Mouse (Mus musculus): ENCODE measurements around the gene Cfap58. TPM values are rescaled to one million over a fixed set of nuclear protein-coding genes. Genes with fewer than 3 reads are reported as not detected.

Cfap58 gene
- total RNA-seq, 1 experiment from 2014 or later: not detected

DNA sequence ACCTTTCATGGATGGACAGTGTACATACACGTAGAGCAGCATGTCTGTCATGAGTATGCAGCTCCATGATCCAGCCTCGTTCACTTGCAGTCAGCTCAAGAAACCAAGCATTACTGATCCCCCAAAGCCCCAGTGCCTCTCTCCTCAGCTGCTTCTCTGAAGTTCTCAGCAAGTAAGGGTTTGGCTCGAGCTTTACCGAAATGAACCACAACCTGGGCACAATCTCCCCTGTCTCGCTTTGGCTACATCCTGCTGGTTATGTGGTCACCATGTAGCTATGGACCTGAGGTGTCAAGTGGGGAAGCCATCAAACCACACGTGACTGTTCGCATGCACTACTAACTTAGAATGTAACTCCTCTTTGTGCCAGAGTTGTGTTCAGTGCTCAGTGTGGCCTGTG is 13.5 kb downstream of the Cfap58 start:
- ATAC-seq (replicated peaks; ENCODE audit: insufficient number of reproducible peaks, low FRiP score, low TSS enrichment, poor library complexity, severe bottlenecking): no peak

DNA sequence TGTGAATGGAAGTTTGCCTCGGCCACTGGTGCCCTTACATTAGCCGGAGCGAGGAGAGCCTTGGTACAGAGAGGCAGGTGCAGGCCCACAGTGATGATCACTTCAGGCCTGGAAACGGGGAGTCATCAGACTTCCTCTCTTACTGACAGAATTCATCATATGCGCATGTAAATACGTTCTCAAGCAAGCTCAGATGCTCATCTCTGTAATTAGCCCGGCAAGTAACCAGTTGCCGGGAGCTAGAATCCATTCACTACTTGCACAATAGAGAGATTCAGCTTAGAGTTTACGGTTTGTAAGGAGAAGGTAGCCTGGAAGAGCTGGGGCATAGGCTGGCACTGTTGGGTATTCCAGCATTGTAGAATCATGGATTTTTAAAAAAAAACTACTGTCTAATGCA is 15.7 kb downstream of the Cfap58 start:
- ATAC-seq (replicated peaks; ENCODE audit: insufficient number of reproducible peaks, low FRiP score, low TSS enrichment, poor library complexity, severe bottlenecking): no peak

DNA sequence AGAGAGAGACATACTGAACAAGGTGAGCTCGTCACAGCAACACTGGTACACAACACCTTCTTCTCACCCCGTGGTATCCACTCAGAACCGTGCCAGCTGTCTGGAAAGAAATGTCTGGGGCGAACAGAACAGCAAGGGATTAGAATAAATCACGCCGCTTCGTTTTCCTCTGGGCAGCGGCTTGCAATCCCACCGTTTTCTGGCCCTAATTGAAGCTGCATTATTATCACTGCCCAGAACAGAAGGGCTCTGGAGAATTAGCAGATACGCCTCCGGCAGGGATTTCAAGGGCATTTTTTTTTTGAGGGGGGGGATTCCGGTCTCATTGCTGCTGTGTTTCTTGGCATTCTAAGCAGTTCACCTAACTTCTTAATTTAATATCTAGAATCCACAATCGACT is 20.7 kb downstream of the Cfap58 start:
- no peak for ATAC-seq (replicated peaks; ENCODE audit: insufficient number of reproducible peaks, low FRiP score, low TSS enrichment, poor library complexity, severe bottlenecking)

DNA sequence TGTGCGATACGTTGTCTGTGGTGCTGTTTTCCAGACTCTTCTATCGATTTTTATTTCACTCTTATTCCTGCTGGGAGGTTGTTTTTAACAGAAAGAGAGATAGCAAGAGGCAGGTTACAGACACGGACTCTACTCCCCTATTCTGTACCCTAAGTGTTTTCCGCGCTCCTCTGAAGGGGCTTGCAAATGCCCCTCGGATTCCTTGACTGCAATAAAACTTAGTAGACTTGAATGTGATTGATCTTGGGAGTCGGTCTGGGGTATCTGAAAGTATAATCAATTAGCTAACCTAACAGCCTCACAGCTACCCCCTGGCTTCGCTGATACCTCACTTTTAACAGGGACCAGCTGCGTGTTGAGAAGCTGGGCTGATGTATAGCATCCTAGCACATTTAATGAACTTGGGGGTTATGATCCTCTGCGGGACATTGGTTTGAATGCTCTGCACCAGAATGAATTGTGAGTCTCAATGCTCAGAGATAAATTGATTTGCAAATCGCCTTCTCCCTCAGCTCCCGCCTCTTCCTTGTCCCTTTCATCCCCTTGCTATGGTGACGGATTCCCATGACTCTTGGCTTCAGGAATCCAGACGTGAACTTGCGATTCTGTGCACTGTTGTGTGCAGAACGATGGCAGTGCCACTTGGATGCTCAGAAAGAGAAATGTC is 31.7 kb downstream of the Cfap58 start:
- no peak for ATAC-seq (replicated peaks; ENCODE audit: insufficient number of reproducible peaks, low FRiP score, low TSS enrichment, poor library complexity, severe bottlenecking)

DNA sequence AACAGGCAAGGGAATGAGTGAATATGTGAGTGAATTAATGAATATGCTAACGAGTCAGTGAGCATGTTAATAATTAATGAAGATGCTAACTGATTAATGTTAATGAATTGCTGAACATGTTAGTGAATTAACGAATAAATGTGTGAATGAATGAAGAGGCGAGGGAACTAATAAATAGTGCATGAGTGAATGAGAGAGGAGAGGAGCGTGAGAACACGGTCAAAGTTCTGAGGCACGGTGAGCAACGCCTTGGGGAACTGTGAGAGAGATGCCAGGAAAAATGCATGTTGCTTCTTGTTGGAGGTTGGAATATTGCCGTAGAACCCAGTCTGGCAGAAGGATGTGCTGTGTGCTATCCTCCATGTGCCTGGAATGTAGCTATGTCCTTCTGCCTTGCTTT is 33.6 kb downstream of the Cfap58 start:
- no peak for ATAC-seq (replicated peaks; ENCODE audit: insufficient number of reproducible peaks, low FRiP score, low TSS enrichment, poor library complexity, severe bottlenecking)

DNA sequence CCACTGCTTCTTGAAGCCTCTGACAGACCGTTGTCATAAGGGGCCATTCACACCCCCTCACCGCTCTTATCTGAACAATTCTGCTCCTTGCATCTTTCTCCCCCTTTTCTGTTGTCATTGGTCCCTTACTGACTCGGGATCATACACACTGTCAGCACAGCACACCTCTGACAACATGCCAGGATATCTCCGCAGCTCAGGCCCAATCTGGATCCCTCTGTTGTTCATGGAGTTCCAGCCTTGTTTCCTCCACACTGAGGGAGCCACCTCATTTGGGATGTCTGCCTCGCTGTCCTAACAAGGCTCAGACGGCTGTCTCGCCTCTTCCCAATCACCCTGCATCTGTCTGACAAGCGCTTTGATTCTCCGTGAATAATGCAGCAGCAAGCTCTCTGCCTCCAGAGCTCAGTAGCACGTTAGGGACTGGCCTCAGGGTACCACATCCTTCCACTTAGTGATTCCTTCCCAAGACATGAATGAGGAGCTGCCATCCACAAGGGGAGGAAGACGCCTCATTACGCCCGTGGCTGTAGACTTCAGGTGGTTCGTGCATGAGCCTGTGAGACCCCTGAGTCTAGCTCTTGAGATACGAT is 40.7 kb downstream of the Cfap58 start:
- ATAC-seq (replicated peaks; ENCODE audit: insufficient number of reproducible peaks, low FRiP score, low TSS enrichment, poor library complexity, severe bottlenecking): no peak

DNA sequence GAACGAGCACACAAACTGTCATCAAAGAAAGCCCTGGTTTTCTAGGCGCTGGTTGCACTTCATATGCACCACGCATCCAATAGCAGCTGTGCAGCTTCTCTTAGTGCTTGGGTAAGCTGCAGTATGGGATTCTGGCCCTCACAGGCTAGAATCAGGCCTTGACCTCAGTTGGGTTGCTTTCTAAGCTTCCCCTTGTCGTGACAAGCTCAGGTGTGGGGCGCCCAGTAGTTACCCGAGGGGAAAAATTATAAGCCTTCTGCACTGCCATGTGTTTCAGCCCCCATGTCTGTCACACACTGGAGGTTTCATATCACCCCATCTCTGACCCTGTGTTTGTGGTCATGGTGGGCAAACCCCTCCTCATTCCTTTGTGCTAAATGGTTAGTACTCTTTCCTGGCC is 42.0 kb downstream of the Cfap58 start:
- no peak for ATAC-seq (replicated peaks; ENCODE audit: insufficient number of reproducible peaks, low FRiP score, low TSS enrichment, poor library complexity, severe bottlenecking)

DNA sequence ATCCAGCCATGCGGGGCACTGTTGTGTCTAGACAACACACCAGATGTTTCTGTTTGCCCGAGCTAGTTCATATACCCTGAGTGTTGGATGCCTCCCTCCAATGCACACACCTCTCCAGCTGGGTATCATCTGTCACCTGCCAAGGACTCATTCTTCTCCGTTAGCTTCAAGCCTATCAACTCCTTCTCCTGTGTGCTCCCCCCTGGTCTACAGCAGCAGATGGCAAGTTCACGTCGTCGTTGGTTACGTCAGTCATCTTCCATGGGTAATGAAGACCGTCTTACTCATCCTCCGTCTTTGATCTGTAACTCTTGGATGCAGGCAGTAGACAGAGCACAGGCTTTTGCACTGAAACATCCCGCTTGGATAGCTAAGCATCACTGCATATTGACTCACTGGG is 42.8 kb downstream of the Cfap58 start:
- no peak for ATAC-seq (replicated peaks; ENCODE audit: insufficient number of reproducible peaks, low FRiP score, low TSS enrichment, poor library complexity, severe bottlenecking)

DNA sequence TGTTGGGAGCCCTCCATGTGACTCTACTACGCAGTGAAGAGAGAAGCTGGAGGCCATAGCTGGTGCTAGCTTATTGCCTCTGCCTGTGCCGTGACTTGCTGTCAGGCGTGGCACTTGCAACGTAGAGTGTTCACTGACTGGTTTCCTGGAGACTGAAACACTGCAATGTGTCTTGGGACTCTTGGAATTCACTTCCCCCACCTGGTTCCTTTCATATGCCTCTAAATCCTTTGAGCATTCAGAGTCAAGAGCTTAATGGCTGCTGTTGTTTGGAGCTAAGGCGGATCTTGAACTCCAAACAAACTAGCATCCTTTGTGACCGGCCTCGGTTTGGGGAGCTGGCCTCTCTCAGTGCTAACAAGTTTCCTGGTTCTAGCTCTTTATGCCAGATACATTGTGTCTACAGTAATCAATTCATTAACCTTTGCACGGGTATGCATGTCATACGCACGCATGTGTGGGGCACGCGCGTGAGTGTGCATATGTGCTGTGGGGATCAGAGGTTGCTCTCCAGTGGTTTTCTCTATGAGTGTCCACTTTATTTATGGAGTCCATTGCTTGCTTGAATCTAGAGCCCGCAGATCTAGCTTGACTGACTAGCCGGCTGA is 48.2 kb downstream of the Cfap58 start:
- no peak for ATAC-seq (replicated peaks; ENCODE audit: insufficient number of reproducible peaks, low FRiP score, low TSS enrichment, poor library complexity, severe bottlenecking)

DNA sequence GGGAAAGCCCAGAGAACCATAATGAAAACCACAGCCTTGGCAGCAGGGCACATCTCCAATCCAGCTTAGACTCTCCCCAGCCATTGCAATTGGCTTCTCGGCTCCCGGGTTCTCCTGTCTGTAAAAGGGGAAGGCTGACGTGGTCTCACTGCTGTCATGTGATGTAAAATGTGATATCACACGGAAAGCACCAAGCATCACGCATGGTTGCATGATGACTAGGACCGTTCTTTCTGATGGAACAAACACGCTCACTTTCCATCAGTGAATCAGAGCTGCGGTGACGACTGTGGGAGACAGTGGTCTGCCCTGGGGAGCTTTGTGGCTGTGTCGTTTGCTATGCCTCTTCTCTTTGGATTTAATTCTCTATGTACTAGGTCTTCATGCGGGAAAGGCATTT is 50.5 kb downstream of the Cfap58 start:
- no peak for ATAC-seq (replicated peaks; ENCODE audit: insufficient number of reproducible peaks, low FRiP score, low TSS enrichment, poor library complexity, severe bottlenecking)

DNA sequence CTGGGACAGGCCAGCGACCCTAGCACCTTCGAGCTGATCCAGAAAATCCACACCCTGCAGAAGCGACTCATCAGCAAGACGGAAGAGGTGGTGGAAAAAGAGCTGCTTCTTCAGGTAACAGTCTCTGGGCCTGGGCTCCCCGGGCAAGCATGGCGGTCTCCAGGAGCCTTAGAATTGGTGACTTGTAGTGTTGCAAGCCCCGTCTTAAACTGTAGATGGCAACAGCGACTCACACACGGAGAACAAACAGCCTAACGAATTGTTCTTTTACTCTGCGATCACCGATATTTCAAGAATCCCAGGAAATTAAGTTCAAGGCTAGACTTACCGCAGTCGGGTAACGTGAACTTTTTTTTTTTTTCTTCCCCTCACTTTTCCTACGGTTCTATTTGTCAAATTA is 51.0 kb downstream of the Cfap58 start:
- no peak for ATAC-seq (replicated peaks; ENCODE audit: insufficient number of reproducible peaks, low FRiP score, low TSS enrichment, poor library complexity, severe bottlenecking)

DNA sequence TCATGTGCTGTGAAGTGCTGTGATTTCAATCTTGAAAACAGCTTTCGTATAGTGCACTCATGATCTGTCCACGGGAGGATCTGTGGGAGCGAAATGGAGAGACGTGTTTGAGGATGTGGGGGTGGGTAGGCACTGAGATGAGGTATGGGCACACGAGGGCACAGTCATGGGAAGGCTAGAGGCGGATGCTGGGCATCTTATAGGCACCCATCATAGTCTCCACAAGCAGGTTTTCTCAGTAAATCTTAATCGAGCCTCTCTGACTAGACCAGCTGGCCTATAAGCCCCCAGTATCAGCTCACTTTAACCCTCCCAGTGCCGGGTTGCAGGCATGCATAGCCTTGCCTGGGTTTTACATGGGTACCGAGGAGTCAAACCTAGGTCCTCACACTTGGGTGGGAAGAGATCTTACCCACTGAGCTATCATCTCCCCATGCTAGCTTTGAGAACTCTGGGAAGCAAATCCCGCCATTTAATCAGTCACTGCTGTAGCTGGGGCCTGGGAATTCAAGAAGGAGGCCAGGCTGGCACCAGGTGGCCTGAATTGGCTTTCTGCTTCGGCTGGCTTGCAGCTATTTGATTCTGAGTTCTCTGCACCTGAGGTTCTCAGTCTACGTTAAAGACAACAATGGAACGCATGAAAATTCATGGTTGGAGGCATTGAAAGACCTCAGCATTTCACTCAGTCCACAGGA is 51.6 kb downstream of the Cfap58 start:
- no peak for ATAC-seq (replicated peaks; ENCODE audit: insufficient number of reproducible peaks, low FRiP score, low TSS enrichment, poor library complexity, severe bottlenecking)

DNA sequence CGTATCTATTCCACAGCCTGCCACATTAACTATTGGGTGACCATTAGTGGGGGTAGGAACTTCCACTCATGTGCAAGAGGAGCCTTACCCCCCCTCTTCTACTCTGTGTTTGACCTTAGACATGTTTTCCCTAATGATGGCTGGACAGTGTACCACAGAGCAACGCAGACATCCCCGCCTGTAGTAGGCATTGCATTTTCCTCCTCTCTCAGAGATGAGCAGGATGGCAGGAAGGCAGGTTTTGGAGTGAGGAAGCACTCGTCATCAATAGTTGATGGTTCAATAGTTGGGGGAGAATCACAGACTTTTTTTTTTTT is 52.1 kb downstream of the Cfap58 start:
- ATAC-seq (replicated peaks; ENCODE audit: insufficient number of reproducible peaks, low FRiP score, low TSS enrichment, poor library complexity, severe bottlenecking): no peak

DNA sequence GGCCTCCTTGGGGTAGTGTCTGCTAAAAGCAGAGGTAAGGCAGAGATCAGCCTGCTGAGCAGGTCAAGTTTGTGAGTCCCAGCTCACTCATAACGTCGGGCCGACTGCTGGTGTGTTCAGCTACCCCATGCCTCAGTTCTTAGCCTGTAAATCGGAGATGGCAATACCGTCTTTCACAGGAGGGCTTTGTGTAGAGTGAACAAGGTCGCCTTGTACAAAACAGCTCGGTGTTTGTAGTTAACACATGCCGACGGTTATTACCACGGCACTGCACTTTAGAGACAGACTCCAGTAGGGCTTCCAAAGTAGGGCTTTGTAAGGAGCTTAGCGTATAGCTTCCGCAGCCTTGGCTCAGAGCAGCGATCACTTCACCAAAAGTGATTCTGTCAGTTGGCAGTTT is 63.8 kb downstream of the Cfap58 start:
- no peak for ATAC-seq (replicated peaks; ENCODE audit: insufficient number of reproducible peaks, low FRiP score, low TSS enrichment, poor library complexity, severe bottlenecking)

DNA sequence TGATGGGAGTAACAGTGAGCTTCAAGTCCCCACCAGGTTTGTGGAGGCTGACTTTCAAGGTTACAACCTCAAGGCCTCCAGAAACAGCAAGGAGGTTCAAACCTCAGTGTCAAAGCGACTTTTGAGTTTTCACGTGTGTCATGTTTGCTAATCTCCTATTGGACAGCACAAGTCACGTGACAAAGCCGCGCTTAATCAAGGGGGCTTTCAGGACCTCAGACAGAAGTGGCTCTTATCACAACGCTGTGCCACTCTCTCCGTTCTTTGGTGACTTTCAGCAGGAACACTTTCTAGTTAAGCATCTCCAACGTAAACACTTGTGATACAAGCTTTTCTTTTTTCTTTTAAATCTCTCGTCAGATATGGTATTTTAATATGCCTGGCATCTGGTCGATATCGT is 64.3 kb downstream of the Cfap58 start:
- ATAC-seq (replicated peaks; ENCODE audit: insufficient number of reproducible peaks, low FRiP score, low TSS enrichment, poor library complexity, severe bottlenecking): no peak

DNA sequence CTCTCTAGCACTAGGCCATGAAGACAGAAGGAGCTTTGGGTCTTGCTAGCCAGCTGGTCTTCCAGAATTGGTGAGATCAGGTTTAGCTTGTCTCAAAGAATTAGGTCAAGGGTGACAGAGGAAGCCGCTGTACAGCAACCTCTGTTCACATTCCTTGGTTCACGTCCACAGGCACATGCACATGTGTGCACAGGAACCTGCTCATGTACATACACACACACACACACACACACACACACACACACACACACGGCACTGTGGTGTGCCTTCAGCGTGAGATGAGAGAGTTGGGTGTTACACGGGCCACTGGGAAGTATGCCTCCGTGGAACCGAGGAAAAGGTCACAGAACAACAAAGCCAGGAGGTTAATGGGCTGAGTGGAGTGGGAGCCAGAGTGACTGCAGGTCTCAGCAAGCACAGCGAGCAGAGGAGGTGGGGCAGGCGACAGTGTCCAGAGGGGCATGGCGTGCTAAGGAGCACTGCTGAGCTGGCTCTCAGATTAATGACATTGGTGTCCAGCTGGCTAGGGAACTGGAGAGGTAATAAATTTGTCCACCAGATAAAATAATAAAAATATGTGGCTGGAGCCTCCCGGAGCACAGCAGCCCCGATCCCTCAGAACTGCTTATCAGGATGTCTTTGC is 71.4 kb downstream of the Cfap58 start:
- no peak for ATAC-seq (replicated peaks; ENCODE audit: insufficient number of reproducible peaks, low FRiP score, low TSS enrichment, poor library complexity, severe bottlenecking)

DNA sequence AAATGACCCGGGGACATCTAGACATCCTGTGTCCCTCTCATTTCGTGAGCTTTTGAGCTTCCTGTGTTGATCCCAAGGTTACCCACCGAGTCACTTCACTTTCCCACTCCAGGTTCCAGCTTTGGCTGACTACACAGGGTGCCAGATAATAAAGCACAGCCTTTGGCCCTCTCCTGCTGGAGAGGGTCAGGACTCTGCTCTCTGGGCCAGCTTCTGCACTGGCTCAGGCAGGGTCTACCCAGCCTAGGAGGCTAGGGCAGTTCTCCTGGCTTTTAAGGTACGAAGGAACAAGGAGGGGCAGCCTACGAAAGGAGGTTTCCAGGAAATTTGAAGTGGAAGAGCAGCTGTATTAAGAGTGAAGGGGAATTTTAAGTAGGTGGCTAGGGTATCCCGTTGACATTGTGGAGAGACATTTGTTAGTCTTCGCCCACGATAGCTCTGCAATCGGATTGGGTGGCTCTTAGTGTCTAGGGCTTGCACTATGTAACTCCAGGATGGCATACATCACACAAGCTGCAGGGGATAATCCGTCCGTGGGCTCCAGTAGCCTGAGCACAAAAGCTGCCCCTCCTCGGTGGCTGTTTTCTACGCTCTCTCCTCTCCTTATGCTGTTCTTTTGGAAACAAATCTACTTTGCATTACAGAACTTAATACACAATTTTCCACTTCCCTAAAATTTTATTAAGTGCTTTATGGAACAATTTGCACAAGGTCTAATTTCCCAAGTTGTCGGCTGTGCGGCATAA is 72.3 kb downstream of the Cfap58 start:
- ATAC-seq (replicated peaks; ENCODE audit: insufficient number of reproducible peaks, low FRiP score, low TSS enrichment, poor library complexity, severe bottlenecking): no peak

DNA sequence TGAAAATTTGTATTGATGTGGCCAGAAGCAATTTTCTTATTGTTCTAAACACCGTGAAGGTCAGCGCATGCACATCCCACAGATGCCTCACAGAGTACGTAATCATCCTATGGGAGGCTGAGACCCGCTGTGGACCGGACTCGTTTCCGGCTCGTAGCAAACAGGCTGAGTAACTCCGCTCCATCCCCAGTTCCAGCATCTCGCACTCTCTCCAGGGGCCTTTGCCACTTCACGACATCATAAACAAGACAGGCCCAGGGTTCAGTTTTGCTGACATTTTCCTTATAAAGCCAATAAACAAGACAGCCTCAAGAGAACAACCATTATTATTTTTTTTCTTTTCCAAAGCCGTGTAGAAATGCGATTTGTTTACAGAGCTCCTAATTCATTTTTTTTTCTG is 82.6 kb downstream of the Cfap58 start:
- no peak for ATAC-seq (replicated peaks; ENCODE audit: insufficient number of reproducible peaks, low FRiP score, low TSS enrichment, poor library complexity, severe bottlenecking)

DNA sequence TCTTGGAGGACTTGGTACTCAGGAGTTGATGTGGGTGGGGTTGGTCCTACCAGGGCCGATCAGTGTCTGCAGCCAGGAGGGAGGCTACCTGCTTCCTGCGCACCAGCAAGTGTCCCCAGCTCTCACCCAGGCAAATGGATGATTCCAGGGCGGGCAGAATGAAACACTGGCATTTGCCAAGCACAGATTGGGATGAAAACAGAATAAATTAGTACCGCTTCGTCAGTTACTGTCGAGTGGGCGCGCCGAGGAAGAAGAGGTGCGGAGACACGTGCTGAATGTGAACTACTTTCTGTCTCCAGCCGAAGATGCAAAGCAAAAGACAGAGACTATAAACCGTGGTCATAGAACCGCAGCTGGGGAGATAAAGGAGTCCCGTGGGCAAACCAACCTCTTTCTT is 84.0 kb downstream of the Cfap58 start:
- ATAC-seq (replicated peaks; ENCODE audit: insufficient number of reproducible peaks, low FRiP score, low TSS enrichment, poor library complexity, severe bottlenecking): no peak

Measured in monocyte, adult 5-6 weeks (primary cell).